Mouse (Mus musculus): ENCODE measurements at regions not wholly inside any gene's neighbourhood (a gene's known extent, or its start where the extent isn't known, plus 50 kb on each side); places are given as distances from the start of the nearest gene placed in this dataset.
"Not testable (repeated sequence)": the region's sequence is repeated elsewhere in the genome, so short reads cannot be mapped to it uniquely, and the experiment has no call there.

DNA sequence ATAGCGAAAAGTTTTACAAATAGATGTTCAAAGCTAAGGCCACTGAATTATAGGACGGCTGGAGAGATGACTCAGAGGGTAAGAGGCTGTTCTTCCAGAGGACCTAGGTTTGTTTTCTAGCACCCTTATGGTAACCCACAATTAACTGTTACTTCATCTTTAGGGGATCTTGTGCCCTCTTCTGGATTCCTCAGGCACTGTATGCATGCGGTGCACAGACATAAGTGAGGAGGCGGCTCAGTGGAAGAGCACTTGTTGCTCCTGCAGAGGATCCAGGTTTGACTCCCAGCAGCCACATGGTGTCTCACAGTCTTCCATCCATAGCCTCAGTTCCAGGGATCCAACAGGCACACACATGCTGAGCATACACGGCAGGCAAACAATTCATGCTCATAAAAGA lies 89.7 kb upstream of the Shb start:
- Histone ChIP-seq H3K36me3 (ENCODE audit: control insufficient read depth, insufficient read depth, low read length) (no peaks in the 10 kb centered on the region), H3K9me3 (ENCODE audit: control insufficient read depth, low read length) (0 out of 2 replicates have a peak, but pooled peaks cover 3% of the 10 kb centered on the region), H3K27ac (ENCODE audit: low read depth) (no peak overlapping the region), H3K4me2 (ENCODE audit: low read length) (no peak overlapping the region), H3K27me3 (replicated peaks; ENCODE audit: control insufficient read depth, insufficient read depth, low read length) (no peaks in the 10 kb centered on the region), H3K4me1 (replicated peaks; ENCODE audit: control insufficient read depth, insufficient read depth, low read length) (no peaks in the 10 kb centered on the region), H3K9ac (ENCODE audit: low read length) (no peak overlapping the region), H3K4me3 (ENCODE audit: low read depth, low read length) (no peak overlapping the region)
- WGBS: 89% methylated on average over 5 of the region's 5 CpGs
- DNase-seq (ENCODE audit: low spot score) (no peak), ATAC-seq (replicated peaks; ENCODE audit: low FRiP score, low TSS enrichment, low read depth) (no peak)

DNA sequence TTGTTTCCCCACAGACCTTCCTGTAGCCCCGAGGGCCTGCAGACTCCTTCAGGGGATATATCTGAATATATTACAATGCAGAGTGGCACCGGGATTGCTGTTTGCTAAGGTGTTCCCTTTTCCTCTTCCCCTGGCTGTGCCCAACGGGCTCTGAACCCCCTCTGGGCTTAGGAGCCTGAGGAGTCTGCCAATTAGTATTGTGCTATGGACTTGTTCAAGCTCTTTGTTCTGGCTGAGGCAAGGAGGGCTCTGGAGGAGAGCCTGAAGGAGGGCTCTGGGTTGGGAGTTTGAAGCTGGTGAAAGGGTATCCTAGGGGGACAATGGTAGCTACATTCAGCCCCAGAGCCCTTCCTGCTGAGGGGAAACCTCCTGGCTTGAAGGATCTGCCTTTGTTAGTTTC lies 84.9 kb upstream of the Shb start:
- no peaks in the 10 kb centered on the region for H3K27me3 ChIP-seq (replicated peaks; ENCODE audit: control insufficient read depth, insufficient read depth, low read length)
- H3K9me3 ChIP-seq (ENCODE audit: control insufficient read depth, low read length): 0 out of 2 replicates have a peak, but pooled peaks cover 2% of the 10 kb centered on the region
- H3K9ac ChIP-seq (ENCODE audit: low read length): no peak overlapping the region
- no peaks in the 10 kb centered on the region for H3K4me1 ChIP-seq (replicated peaks; ENCODE audit: control insufficient read depth, insufficient read depth, low read length)
- no peak overlapping the region for H3K4me2 ChIP-seq (ENCODE audit: low read length)
- WGBS: 55% methylated on average over 3 of the region's 3 CpGs
- no peak for ATAC-seq (replicated peaks; ENCODE audit: low FRiP score, low TSS enrichment, low read depth)
- H3K36me3 ChIP-seq (ENCODE audit: control insufficient read depth, insufficient read depth, low read length): no peaks in the 10 kb centered on the region
- DNase-seq (ENCODE audit: low spot score): no peak
- H3K27ac ChIP-seq (ENCODE audit: low read depth): no peak overlapping the region
- no peak overlapping the region for H3K4me3 ChIP-seq (ENCODE audit: low read depth, low read length)

DNA sequence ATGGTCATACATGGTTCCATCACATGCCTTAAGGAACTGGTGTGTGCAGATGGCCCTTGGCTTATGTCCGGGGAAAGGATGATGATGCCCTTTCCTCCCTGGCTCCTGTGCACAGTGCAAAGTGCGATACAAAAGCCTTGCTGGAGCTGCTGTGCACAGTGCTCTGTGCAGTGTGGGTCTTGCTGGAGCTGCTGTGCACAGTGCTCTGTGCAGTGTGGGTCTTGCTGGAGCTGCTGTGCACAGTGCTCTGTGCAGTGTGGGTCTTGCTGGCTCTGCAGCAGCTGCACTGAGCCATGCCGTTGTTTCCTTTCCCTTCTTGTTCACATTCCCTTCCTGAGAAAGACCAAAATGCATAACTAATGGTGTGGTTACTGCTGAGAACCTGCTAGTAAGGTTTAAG lies 81.2 kb upstream of the Shb start:
- not testable (repeated sequence) for H3K9me3 ChIP-seq (ENCODE audit: control insufficient read depth, low read length); H3K4me3 ChIP-seq (ENCODE audit: low read depth, low read length); H3K9ac ChIP-seq (ENCODE audit: low read length); H3K4me2 ChIP-seq (ENCODE audit: low read length); H3K27me3 ChIP-seq (replicated peaks; ENCODE audit: control insufficient read depth, insufficient read depth, low read length); H3K27ac ChIP-seq (ENCODE audit: low read depth); H3K36me3 ChIP-seq (ENCODE audit: control insufficient read depth, insufficient read depth, low read length); ATAC-seq (replicated peaks; ENCODE audit: low FRiP score, low TSS enrichment, low read depth); DNase-seq (ENCODE audit: low spot score); H3K4me1 ChIP-seq (replicated peaks; ENCODE audit: control insufficient read depth, insufficient read depth, low read length)
- WGBS: 68% methylated on average over 3 of the region's 3 CpGs

DNA sequence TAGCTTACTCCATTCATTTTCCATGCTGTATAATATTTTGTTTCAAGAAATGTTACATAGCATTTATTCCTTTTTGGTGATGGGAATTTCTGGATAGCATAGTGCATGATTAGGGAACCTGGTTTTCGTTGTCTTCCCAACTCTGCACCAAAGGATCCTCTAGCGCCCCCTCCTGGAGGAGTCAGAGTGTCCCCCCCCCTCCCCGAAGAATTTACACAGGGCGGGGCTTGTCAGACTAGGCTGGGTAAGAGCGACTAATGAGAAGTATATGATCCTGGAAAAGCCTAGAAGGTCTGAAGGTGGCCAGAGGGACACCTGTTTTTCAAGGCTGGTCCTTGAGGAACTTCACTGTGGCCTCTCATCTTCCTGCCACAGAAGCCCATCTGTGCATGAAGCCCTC lies 79.9 kb upstream of the Shb start:
- no peak for ATAC-seq (replicated peaks; ENCODE audit: low FRiP score, low TSS enrichment, low read depth)

DNA sequence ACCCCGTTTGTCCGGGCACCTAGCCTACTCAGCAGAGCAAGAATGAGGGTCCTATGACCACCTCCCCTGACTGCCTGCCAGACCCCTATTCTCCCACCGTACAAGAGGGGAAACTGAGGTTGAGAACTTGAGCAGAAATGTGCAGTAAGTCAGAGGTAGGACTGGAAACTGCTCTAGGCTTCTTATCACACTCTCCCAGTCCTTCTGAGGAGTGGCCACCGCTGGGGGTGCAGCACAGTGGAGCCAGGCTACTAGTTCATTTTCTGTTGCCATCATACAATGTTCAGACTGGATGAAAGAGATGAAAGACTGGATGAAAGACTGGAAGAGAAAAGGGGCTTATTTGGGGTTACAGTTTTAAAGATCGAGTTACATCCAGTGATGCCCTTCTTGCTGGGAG lies 78.7 kb upstream of the Shb start:
- Histone ChIP-seq H3K4me2 (ENCODE audit: low read length) (no peak overlapping the region), H3K36me3 (ENCODE audit: control insufficient read depth, insufficient read depth, low read length) (no peaks in the 10 kb centered on the region), H3K27ac (ENCODE audit: low read depth) (no peak overlapping the region), H3K27me3 (replicated peaks; ENCODE audit: control insufficient read depth, insufficient read depth, low read length) (no peaks in the 10 kb centered on the region), H3K4me1 (replicated peaks; ENCODE audit: control insufficient read depth, insufficient read depth, low read length) (0 out of 2 replicates have a peak, but pooled peaks cover 4% of the 10 kb centered on the region), H3K4me3 (ENCODE audit: low read depth, low read length) (no peak overlapping the region), H3K9ac (ENCODE audit: low read length) (no peak overlapping the region), H3K9me3 (ENCODE audit: control insufficient read depth, low read length) (0 out of 2 replicates have a peak, but pooled peaks cover 2% of the 10 kb centered on the region)
- no peak for ATAC-seq (replicated peaks; ENCODE audit: low FRiP score, low TSS enrichment, low read depth)
- 78% methylated on average over 5 of the region's 5 CpGs for WGBS
- no peak for DNase-seq (ENCODE audit: low spot score)

More for the DNA sequence above, 79.9 kb upstream of the Shb start:
- no peak overlapping the region for H3K4me2 ChIP-seq (ENCODE audit: low read length)
- no peaks in the 10 kb centered on the region for H3K27me3 ChIP-seq (replicated peaks; ENCODE audit: control insufficient read depth, insufficient read depth, low read length)
- H3K4me1 ChIP-seq (replicated peaks; ENCODE audit: control insufficient read depth, insufficient read depth, low read length): no peaks in the 10 kb centered on the region
- no peak overlapping the region for H3K9ac ChIP-seq (ENCODE audit: low read length)
- no peaks in the 10 kb centered on the region for H3K36me3 ChIP-seq (ENCODE audit: control insufficient read depth, insufficient read depth, low read length)
- H3K4me3 ChIP-seq (ENCODE audit: low read depth, low read length): no peak overlapping the region
- DNase-seq (ENCODE audit: low spot score): peak; percentile 72
- WGBS: 31% methylated on average over 5 of the region's 5 CpGs
- 0 out of 2 replicates have a peak, but pooled peaks cover 2% of the 10 kb centered on the region for H3K9me3 ChIP-seq (ENCODE audit: control insufficient read depth, low read length)
- no peak overlapping the region for H3K27ac ChIP-seq (ENCODE audit: low read depth)

DNA sequence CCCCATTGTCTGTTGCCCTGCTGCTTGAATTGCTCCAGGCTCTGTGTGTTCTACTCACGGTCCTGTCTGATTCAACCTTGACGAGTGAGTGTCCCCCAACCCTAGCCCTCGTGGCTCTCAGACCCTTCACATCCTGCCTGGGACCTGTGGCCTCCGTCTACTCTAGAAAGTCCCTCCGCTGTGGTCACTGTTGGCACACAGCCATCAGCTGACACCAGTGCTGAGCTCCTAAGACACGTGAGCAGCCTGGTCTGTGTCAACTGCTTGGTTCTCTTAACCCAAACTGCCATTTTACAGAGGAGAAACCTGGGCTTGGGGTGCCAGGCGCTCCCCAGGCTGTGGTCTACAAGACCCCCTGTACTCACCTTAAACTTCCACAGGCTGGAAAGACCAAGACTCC lies 74.3 kb upstream of the Shb start:
- DNase-seq (ENCODE audit: low spot score) (no peak), ATAC-seq (replicated peaks; ENCODE audit: low FRiP score, low TSS enrichment, low read depth) (no peak)
- no peaks in the 10 kb centered on the region for H3K9me3 ChIP-seq (ENCODE audit: control insufficient read depth, low read length)
- H3K4me3 ChIP-seq (ENCODE audit: low read depth, low read length): no peak overlapping the region
- no peak overlapping the region for H3K9ac ChIP-seq (ENCODE audit: low read length)
- H3K27me3 ChIP-seq (replicated peaks; ENCODE audit: control insufficient read depth, insufficient read depth, low read length): no peaks in the 10 kb centered on the region
- H3K27ac ChIP-seq (ENCODE audit: low read depth): no peak overlapping the region
- H3K4me2 ChIP-seq (ENCODE audit: low read length): no peak overlapping the region
- H3K4me1 ChIP-seq (replicated peaks; ENCODE audit: control insufficient read depth, insufficient read depth, low read length): 0 out of 2 replicates have a peak, but pooled peaks cover 4% of the 10 kb centered on the region
- 57% methylated on average over 7 of the region's 7 CpGs for WGBS
- H3K36me3 ChIP-seq (ENCODE audit: control insufficient read depth, insufficient read depth, low read length): no peaks in the 10 kb centered on the region

DNA sequence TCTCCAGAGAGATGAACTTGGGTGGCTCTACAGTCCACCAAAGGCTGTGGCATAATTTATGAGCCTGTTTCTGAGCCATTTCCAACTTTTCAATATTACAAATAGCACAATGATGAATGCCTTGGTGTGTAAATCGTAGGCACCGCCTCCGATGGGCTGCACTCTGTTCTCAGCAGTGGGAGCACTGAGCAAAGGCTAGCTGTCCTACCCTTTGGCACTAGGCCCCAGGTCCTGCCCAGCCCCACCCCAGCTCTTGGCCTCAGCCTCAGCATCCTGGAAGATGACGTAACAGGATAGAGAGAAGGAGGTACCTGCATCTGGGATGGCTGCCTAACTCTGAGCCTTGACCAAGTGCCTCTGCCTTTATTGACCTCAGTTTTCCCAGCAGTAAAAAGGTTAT lies 73.4 kb upstream of the Shb start:
- Histone ChIP-seq H3K27ac (ENCODE audit: low read depth) (no peak overlapping the region), H3K36me3 (ENCODE audit: control insufficient read depth, insufficient read depth, low read length) (no peaks in the 10 kb centered on the region), H3K9me3 (ENCODE audit: control insufficient read depth, low read length) (no peaks in the 10 kb centered on the region), H3K4me3 (ENCODE audit: low read depth, low read length) (no peak overlapping the region), H3K4me2 (ENCODE audit: low read length) (no peak overlapping the region), H3K4me1 (replicated peaks; ENCODE audit: control insufficient read depth, insufficient read depth, low read length) (0 out of 2 replicates have a peak, but pooled peaks cover 4% of the 10 kb centered on the region), H3K27me3 (replicated peaks; ENCODE audit: control insufficient read depth, insufficient read depth, low read length) (no peaks in the 10 kb centered on the region), H3K9ac (ENCODE audit: low read length) (no peak overlapping the region)
- WGBS: 81% methylated on average over 4 of the region's 4 CpGs
- no peak for DNase-seq (ENCODE audit: low spot score)
- no peak for ATAC-seq (replicated peaks; ENCODE audit: low FRiP score, low TSS enrichment, low read depth)

DNA sequence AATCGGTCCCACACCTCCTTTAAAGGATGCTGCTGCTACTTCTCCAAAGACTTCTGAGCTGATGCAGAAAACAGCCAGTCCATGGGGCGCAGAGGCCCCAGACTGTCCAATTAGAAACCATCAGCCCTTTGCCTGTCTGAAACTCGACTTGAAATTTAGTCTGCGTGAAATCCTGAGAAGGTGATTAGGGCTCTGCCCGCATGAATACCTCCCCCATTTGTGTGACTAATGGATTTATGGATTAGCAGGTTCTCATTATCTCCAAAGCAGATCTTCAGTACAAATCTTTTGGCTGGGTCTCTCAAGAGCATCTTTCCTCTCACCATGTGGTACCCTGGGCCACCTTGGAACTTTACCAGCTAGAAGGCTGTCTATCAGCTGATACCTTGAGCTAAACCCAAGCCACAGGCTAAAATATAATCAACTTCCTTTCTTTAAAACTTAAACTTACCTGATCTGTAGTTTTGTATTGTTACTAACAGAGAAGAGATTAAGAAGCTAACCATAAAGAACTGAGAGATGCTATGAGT lies 72.1 kb upstream of the Shb start:
- DNase-seq (ENCODE audit: low spot score) (no peak), ATAC-seq (replicated peaks; ENCODE audit: low FRiP score, low TSS enrichment, low read depth) (no peak)
- no peaks in the 10 kb centered on the region for H3K9me3 ChIP-seq (ENCODE audit: control insufficient read depth, low read length)
- no peaks in the 10 kb centered on the region for H3K27me3 ChIP-seq (replicated peaks; ENCODE audit: control insufficient read depth, insufficient read depth, low read length)
- WGBS: 70% methylated on average over 5 of the region's 5 CpGs
- no peak overlapping the region for H3K27ac ChIP-seq (ENCODE audit: low read depth)
- no peak overlapping the region for H3K9ac ChIP-seq (ENCODE audit: low read length)
- no peak overlapping the region for H3K4me3 ChIP-seq (ENCODE audit: low read depth, low read length)
- 0 out of 2 replicates have a peak, but pooled peaks cover 4% of the 10 kb centered on the region for H3K4me1 ChIP-seq (replicated peaks; ENCODE audit: control insufficient read depth, insufficient read depth, low read length)
- H3K4me2 ChIP-seq (ENCODE audit: low read length): no peak overlapping the region
- H3K36me3 ChIP-seq (ENCODE audit: control insufficient read depth, insufficient read depth, low read length): no peaks in the 10 kb centered on the region

DNA sequence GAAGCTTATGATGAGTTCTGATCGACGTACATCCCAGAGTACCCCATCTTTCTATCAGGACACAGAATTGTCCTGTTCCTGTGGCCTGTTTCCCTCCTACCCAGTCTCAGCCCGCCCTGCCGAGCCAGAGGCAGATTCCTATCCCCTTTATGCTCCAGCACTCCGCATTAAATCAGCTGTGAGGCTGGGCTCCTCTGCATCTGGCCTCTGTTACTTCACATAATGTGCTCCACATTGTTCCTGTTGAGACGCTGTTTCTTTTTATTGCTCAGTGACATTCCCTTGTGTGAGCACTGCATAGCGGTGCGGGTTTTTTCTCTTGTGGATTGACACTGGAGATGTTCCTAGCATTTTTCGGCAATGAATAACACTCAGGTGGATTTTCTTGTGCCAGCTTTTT lies 68.2 kb upstream of the Shb start:
- 42% methylated on average over 9 of the region's 9 CpGs for WGBS
- Histone ChIP-seq H3K9ac (ENCODE audit: low read length) (no peak overlapping the region), H3K4me3 (ENCODE audit: low read depth, low read length) (no peak overlapping the region), H3K36me3 (ENCODE audit: control insufficient read depth, insufficient read depth, low read length) (no peaks in the 10 kb centered on the region), H3K9me3 (ENCODE audit: control insufficient read depth, low read length) (no peaks in the 10 kb centered on the region), H3K27me3 (replicated peaks; ENCODE audit: control insufficient read depth, insufficient read depth, low read length) (no peaks in the 10 kb centered on the region), H3K4me1 (replicated peaks; ENCODE audit: control insufficient read depth, insufficient read depth, low read length) (no peaks in the 10 kb centered on the region), H3K4me2 (ENCODE audit: low read length) (no peak overlapping the region), H3K27ac (ENCODE audit: low read depth) (no peak overlapping the region)
- ATAC-seq (replicated peaks; ENCODE audit: low FRiP score, low TSS enrichment, low read depth) (no peak), DNase-seq (ENCODE audit: low spot score) (no peak)
